Mouse (Mus musculus) heart, adult 2 months (tissue): Measurements from ENCODE around the gene Lamp1.

Source experiments
- CTCF ChIP-seq: fragments of 200-600 bp; IDR thresholded peaks from 2 replicates; pipeline ENCODE4 v1.8.1; 2022; ENCODE audit warnings: antibody characterized with exemption, mild to moderate bottlenecking, moderate library complexity
- EP300 ChIP-seq: fragments of 200-500 bp; IDR thresholded peaks from 2 replicates; pipeline ENCODE4 v1.6.1; 2011; ENCODE audit warnings: low read depth, low read length, control low read depth; ENCODE audit not compliant: insufficient read depth

DNA sequence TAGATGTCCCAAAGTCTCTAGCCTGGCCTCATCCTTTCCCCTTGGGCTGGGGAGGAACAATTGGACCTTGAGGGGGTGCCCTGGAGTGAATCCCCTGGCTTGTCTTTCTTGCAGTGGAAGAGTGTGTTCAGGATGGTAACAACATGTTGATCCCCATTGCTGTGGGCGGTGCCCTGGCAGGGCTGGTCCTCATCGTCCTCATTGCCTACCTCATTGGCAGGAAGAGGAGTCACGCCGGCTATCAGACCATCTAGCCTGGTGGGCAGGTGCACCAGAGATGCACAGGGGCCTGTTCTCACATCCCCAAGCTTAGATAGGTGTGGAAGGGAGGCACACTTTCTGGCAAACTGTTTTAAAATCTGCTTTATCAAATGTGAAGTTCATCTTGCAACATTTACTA, 15.3 kb downstream of the Lamp1 start:
- TF ChIP-seq EP300, result no peak
- TF ChIP-seq CTCF, result no peak
